Mouse (Mus musculus) MEL (cell line): ENCODE measurements around the gene Antxr1. TPM values are rescaled to one million over a fixed set of nuclear protein-coding genes. Genes with fewer than 3 reads are reported as not detected.

ENCODE experiments used
- DNase-seq: peaks from one replicate; pipeline ENCODE4 v3.0.0; 2011; ENCODE audit warnings: low read depth, low spot score
- H3K27ac ChIP-seq: 2 replicates; pipeline ENCODE4 v1.5.1; 2012; ENCODE audit warnings: low read depth, mild to moderate bottlenecking, control low read depth, low read length, moderate library complexity; ENCODE audit not compliant: control insufficient read depth
- H3K27me3 ChIP-seq, 2 experiments: fragments of 150-350 bp in 1 of 2; sonication (generic) in 1 of 2; 2 replicates each; pipeline ENCODE4 v1.6.1; 2012; ENCODE audit warnings: low read length in 2 of 2, mild to moderate bottlenecking in 2 of 2, improper control_type of control experiment in 1 of 2, moderate library complexity in 1 of 2; ENCODE audit not compliant: insufficient read depth in 2 of 2, control insufficient read depth in 1 of 2
- H3K36me3 ChIP-seq, 2 experiments: 2 replicates each; pipeline ENCODE4 v1.6.1; 2012 to 2014; ENCODE audit warnings: low read length in 2 of 2, improper control_type of control experiment in 1 of 2, inconsistent platforms in 1 of 2, mild to moderate bottlenecking in 1 of 2; ENCODE audit not compliant: insufficient read depth in 2 of 2, control insufficient read depth in 1 of 2
- H3K4me1 ChIP-seq, 2 experiments: fragments of 150-350 bp in 1 of 2; sonication (generic) in 1 of 2; 2 replicates each; pipeline ENCODE4 v1.6.1; 2012; ENCODE audit warnings: low read length in 2 of 2, improper control_type of control experiment in 1 of 2, mild to moderate bottlenecking in 1 of 2; ENCODE audit not compliant: insufficient read depth in 2 of 2, control insufficient read depth in 1 of 2
- H3K4me3 ChIP-seq, 2 experiments: fragments of 150-350 bp in 1 of 2; sonication (generic) in 1 of 2; 2 replicates each; pipeline ENCODE4 v1.5.1; 2012; ENCODE audit warnings: low read depth in 2 of 2, low read length in 2 of 2, mild to moderate bottlenecking in 2 of 2, moderate library complexity in 2 of 2, control low read depth in 1 of 2, improper control_type of control experiment in 1 of 2; ENCODE audit not compliant: control insufficient read depth in 1 of 2, insufficient read depth in 1 of 2
- H3K79me2 ChIP-seq: 2 replicates; pipeline ENCODE4 v1.6.1; 2012; ENCODE audit warnings: mild to moderate bottlenecking, low read length, moderate library complexity; ENCODE audit not compliant: control insufficient read depth, poor library complexity, insufficient read depth
- H3K9ac ChIP-seq: 2 replicates; pipeline ENCODE4 v1.6.1; 2012; ENCODE audit warnings: low read depth, mild to moderate bottlenecking, control low read depth, low read length, moderate library complexity; ENCODE audit not compliant: control insufficient read depth, poor library complexity, severe bottlenecking
- H3K9me3 ChIP-seq: fragments of 150-350 bp; sonication (generic); replicated peaks from 2 replicates; pipeline ENCODE4 v1.6.1; 2012; ENCODE audit warnings: mild to moderate bottlenecking, low read length, improper control_type of control experiment, moderate library complexity; ENCODE audit not compliant: insufficient read depth
- KAT2A ChIP-seq: conservative IDR thresholded peaks from 2 replicates; pipeline ENCODE4 v1.6.1; 2012; ENCODE audit warnings: low read depth, low read length, improper control_type of control experiment, inconsistent platforms
- MAFK ChIP-seq: IDR thresholded peaks from 2 replicates; pipeline ENCODE4 v1.6.1; 2011; ENCODE audit warnings: low read depth, mild to moderate bottlenecking, low read length, improper control_type of control experiment, borderline replicate concordance
- MAZ ChIP-seq: IDR thresholded peaks from 2 replicates; pipeline ENCODE4 v1.6.1; 2012; ENCODE audit warnings: low read depth, mild to moderate bottlenecking, inconsistent platforms, low read length, improper control_type of control experiment
- MYC ChIP-seq: IDR thresholded peaks from 2 replicates; pipeline ENCODE4 v1.6.1; 2011; ENCODE audit warnings: low read depth, mild to moderate bottlenecking, low read length, improper control_type of control experiment, moderate library complexity
- NELFE ChIP-seq: IDR thresholded peaks from 2 replicates; pipeline ENCODE4 v1.6.1; 2011; ENCODE audit warnings: low read depth, low read length, improper control_type of control experiment
- NRF1 ChIP-seq: IDR thresholded peaks from 2 replicates; pipeline ENCODE4 v1.6.1; 2014; ENCODE audit warnings: low read depth, mild to moderate bottlenecking, inconsistent platforms, low read length, improper control_type of control experiment, moderate library complexity; ENCODE audit not compliant: poor library complexity, insufficient read depth, severe bottlenecking
- POLR2AphosphoS5 ChIP-seq: IDR thresholded peaks from 2 replicates; pipeline ENCODE4 v1.6.1; 2012; ENCODE audit warnings: low read depth, borderline replicate concordance, mild to moderate bottlenecking, inconsistent platforms, low read length, moderate library complexity, mixed read lengths
- SIN3A ChIP-seq: IDR thresholded peaks from 2 replicates; pipeline ENCODE4 v1.6.1; 2012; ENCODE audit warnings: low read length, improper control_type of control experiment, inconsistent platforms
- SMC3 ChIP-seq: IDR thresholded peaks from 2 replicates; pipeline ENCODE4 v1.6.1; 2011; ENCODE audit warnings: low read depth, low read length, improper control_type of control experiment
- TAL1 ChIP-seq: IDR thresholded peaks from 2 replicates; pipeline ENCODE4 v1.6.1; 2012; ENCODE audit warnings: mild to moderate bottlenecking, inconsistent platforms, low read length, moderate library complexity, mixed read lengths
- TCF12 ChIP-seq: IDR thresholded peaks from 2 replicates; pipeline ENCODE4 v1.6.1; 2014; ENCODE audit warnings: low read depth, mild to moderate bottlenecking, inconsistent platforms, low read length, improper control_type of control experiment, moderate library complexity
- USF1 ChIP-seq: IDR thresholded peaks from 2 replicates; pipeline ENCODE4 v1.6.1; 2014; ENCODE audit warnings: low read depth, mild to moderate bottlenecking, inconsistent platforms, low read length, improper control_type of control experiment, moderate library complexity
- ZMIZ1 ChIP-seq: IDR thresholded peaks from 2 replicates; pipeline ENCODE4 v1.6.1; 2012; ENCODE audit warnings: low read depth, mild to moderate bottlenecking, inconsistent platforms, low read length, improper control_type of control experiment, moderate library complexity
- ZNF384 ChIP-seq: IDR thresholded peaks from 2 replicates; pipeline ENCODE4 v1.6.1; 2012; ENCODE audit warnings: low read depth, mild to moderate bottlenecking, inconsistent platforms, low read length, improper control_type of control experiment
- polyA plus RNA-seq, 2 experiments: library from polyadenylated mRNA; stranded (reverse) in 1 of 2; unstranded in 1 of 2; fragments of >175 nt in 1 of 2; fragments of >200 nt in 1 of 2; gene quantifications; 2 replicates each; pipeline versions ENCODE4 v1.2.1 to v1.2.4; 2012; ENCODE audit warnings: low replicate concordance in 2 of 2, low read depth in 1 of 2; ENCODE audit not compliant: insufficient read length in 2 of 2, insufficient read depth in 1 of 2, missing spikeins in 1 of 2
- total RNA-seq: library from RNA; depleted of rRNA; stranded (reverse); fragments of 300-350 nt; gene quantifications from 2 replicates; pipeline ENCODE4 v1.2.3, GENCODE M21; 2012

Gene Antxr1
- total and polyA plus RNA-seq, 3 experiments: 0.10 TPM; not detected in 2

DNA sequence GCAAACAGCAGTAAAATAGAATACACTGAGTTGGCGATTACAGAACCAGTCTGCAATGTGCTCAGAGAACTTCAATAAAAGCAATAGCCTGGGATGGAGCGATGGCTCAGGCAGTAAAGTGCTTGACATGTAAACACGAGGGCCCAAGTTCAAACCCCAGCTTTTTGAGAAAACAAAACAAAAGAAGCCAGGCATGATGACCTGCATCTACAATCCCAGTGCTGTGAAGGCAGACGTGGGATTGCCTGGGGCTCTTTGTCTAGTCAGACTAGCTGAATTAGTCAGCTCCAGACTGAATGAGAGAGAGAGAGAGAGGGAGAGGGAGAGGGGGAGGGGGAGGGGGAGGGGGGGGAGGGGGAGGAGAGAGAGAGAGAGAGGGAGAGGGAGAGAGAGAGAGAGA is 33.6 kb downstream of the Antxr1 start:
- H3K27me3 ChIP-seq: peaks cover 9 to 23% of the 10 kb centered on the region in 2 experiments
- TF ChIP-seq TAL1 (no peak), USF1 (no peak), SIN3A (no peak), MAZ (no peak)
- H3K9me3 ChIP-seq: no peaks in the 10 kb centered on the region
- H3K79me2 ChIP-seq: no peaks in the 10 kb centered on the region
- no peaks in the 10 kb centered on the region for H3K4me1 ChIP-seq
- H3K36me3 ChIP-seq: no peaks in the 10 kb centered on the region
- H3K9ac ChIP-seq: no peak overlapping the region
- no peak overlapping the region for H3K4me3 ChIP-seq
- no peak for DNase-seq
- H3K27ac ChIP-seq: no peak overlapping the region

DNA sequence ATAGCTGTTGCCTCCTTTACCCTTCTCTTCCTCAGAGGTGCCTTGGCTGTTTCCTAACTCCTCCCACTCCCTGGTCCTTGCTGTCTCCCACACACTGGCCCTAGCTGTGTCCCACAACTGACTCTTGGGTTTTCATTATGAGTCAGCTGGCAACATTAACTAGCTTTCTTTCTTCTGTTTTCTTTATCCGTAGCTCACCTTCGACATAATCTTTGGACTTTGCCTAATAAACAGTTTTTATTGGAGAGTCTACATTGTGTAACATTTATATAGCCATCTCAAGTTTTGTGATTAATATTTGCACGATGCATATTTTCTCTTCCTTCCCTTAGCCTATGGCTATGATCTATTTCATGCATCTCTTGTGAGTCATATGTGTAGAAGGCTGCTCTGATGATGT is 40.7 kb downstream of the Antxr1 start:
- no peak overlapping the region for H3K9ac ChIP-seq
- H3K27ac ChIP-seq: no peak overlapping the region
- DNase-seq: no peak
- H3K79me2 ChIP-seq: no peaks in the 10 kb centered on the region
- H3K4me3 ChIP-seq: no peak overlapping the region
- H3K9me3 ChIP-seq: no peaks in the 10 kb centered on the region
- TF ChIP-seq TCF12 (no peak), MAFK (no peak), NELFE (no peak), SMC3 (no peak), MYC (no peak)
- peaks cover 9 to 16% of the 10 kb centered on the region in 2 experiments for H3K27me3 ChIP-seq
- no peaks in the 10 kb centered on the region for H3K4me1 ChIP-seq
- H3K36me3 ChIP-seq: no peaks in the 10 kb centered on the region

DNA sequence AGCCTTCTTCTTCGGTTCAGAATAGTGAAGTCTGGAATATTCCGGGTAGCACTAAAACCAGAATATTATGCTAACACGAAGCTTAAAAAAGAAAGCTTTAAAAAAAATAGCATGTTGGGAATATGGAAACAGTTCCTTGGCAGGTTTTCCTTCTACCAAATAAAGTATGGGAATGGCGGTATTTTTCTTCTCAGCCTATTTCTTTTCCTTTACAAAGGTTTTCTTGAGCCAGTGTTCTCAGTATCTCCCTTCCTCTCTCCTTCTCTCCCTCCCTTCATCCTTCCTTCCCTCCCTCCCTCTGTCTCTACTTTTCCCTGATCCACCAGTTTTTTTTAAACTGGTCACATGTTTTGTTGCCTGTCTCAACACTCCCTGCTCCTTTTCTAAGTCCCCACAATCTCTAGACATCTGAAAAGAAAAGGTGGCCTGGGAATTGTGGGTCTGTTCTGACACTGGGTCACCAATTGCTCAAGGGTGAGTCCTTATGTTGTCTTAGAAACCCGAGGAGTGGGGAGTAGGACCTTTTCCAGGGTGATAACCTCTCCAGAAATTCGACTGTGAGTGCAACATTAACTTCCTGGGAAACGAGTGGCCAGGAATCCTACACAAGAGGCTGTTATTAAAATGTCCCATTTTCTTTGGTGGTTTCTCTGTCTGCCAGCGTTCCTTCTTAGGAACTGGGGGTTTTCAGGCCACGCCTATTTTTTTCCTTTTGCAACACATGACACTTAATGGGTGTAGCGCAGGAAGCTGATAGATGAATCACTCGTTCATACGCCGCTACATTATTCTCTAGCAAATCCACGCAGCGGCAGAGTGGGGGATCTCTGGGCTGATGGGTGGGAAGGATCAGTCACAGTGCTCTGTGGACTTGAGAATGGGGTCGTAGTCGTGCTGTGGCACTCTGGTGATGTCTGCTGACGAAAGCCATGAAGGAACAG is 42.4 kb downstream of the Antxr1 start:
- Histone ChIP-seq H3K36me3 (no peaks in the 10 kb centered on the region), H3K27ac (no peak overlapping the region), H3K9me3 (no peaks in the 10 kb centered on the region), H3K4me1 (no peaks in the 10 kb centered on the region), H3K79me2 (no peaks in the 10 kb centered on the region), H3K4me3 (no peak overlapping the region), H3K9ac (no peak overlapping the region), H3K27me3 (peaks cover 9 to 13% of the 10 kb centered on the region in 2 experiments)
- TF ChIP-seq ZNF384 (no peak), POLR2AphosphoS5 (no peak), SMC3 (no peak), USF1 (no peak), KAT2A (no peak), NRF1 (no peak), TAL1 (no peak), ZMIZ1 (no peak)
- DNase-seq: no peak
